Mouse (Mus musculus) limb, embryonic 14.5 days (tissue): ENCODE data around the gene Gm21970. TPM values are rescaled to one million over a fixed set of nuclear protein-coding genes. Genes with fewer than 3 reads are reported as not detected.

Experiments used
- ATAC-seq: fragments of 200-750 bp; cut with Nextera tagmentation; 2 replicates; pipeline ENCODE4 v1.8.0; 2017; ENCODE audit warnings: low read depth, moderate number of reproducible peaks, moderate TSS enrichment; ENCODE audit not compliant: low FRiP score
- DNase-seq: peaks from one replicate; pipeline ENCODE4 v3.0.0-alpha.2; 2015; ENCODE audit warnings: low spot score
- H3K27ac ChIP-seq: fragments of 300-500 bp; sonication (generic); replicated peaks from 2 replicates; pipeline ENCODE4 v1.5.1; 2014; ENCODE audit warnings: low read depth, mild to moderate bottlenecking, low read length, moderate library complexity, mixed read lengths
- H3K27me3 ChIP-seq: fragments of 300-500 bp; sonication (generic); 2 replicates; pipeline ENCODE4 v1.6.1; 2014; ENCODE audit warnings: low read length, mixed read lengths; ENCODE audit not compliant: control insufficient read depth, insufficient read depth
- H3K36me3 ChIP-seq: fragments of 300-500 bp; sonication (generic); 2 replicates; pipeline ENCODE4 v1.6.1; 2014; ENCODE audit warnings: mild to moderate bottlenecking, low read length, moderate library complexity, mixed read lengths; ENCODE audit not compliant: control insufficient read depth, insufficient read depth
- H3K4me1 ChIP-seq: fragments of 300-500 bp; sonication (generic); 2 replicates; pipeline ENCODE4 v1.6.1; 2014; ENCODE audit warnings: antibody characterized with exemption, low read length, mixed read lengths; ENCODE audit not compliant: control insufficient read depth, insufficient read depth
- H3K4me2 ChIP-seq: fragments of 300-500 bp; sonication (generic); replicated peaks from 2 replicates; pipeline ENCODE4 v1.6.1; 2014; ENCODE audit warnings: low read depth, mild to moderate bottlenecking, low read length, moderate library complexity; ENCODE audit not compliant: severe bottlenecking
- H3K4me3 ChIP-seq: fragments of 300-500 bp; sonication (generic); replicated peaks from 2 replicates; pipeline ENCODE4 v1.5.1; 2014; ENCODE audit warnings: low read length
- H3K9ac ChIP-seq: fragments of 300-500 bp; sonication (generic); 2 replicates; pipeline ENCODE4 v1.6.1; 2014; ENCODE audit warnings: mild to moderate bottlenecking, low read depth, low read length, moderate library complexity; ENCODE audit not compliant: severe bottlenecking
- H3K9me3 ChIP-seq: fragments of 300-500 bp; sonication (generic); 2 replicates; pipeline ENCODE4 v1.6.1; 2016; ENCODE audit warnings: low read length; ENCODE audit not compliant: control insufficient read depth
- POLR2A ChIP-seq: fragments of 200-500 bp; IDR thresholded peaks from 2 replicates; pipeline ENCODE4 v1.8.0; 2012; ENCODE audit warnings: inconsistent platforms, mild to moderate bottlenecking, moderate library complexity, borderline replicate concordance; ENCODE audit not compliant: insufficient read depth, insufficient read length; ENCODE audit errors: extremely low read depth
- WGBS: fragments of 180-500 bp; shearing (Covaris S2); extraction: QIAGEN DNeasy Blood & Tissue Kit; methylation state at CpG from one replicate; pipeline ENCODE4 v1.1.7; 2014; 5-methylcytosine and 5-hydroxymethylcytosine counted together
- polyA plus RNA-seq, 2 experiments: library from polyadenylated mRNA; depleted of rRNA in 1 of 2; stranded (reverse) in 1 of 2; unstranded in 1 of 2; fragments of >200 nt; fragmentation: Nextera tagmentation in 1 of 2; extraction: Ambion mirVana in 1 of 2; gene quantifications; 2 replicates each; pipeline versions ENCODE4 v1.2.1 to v1.2.3; 2012 to 2014

Gene Gm21970
- polyA plus RNA-seq, 2 experiments = not detected

GRCm38 (mm10) chr16:91446778-91447511, 55.4 kb downstream of the Gm21970 start:
- Histone ChIP-seq H3K36me3 (no peaks in the 10 kb centered on the region), H3K27me3 (no peaks in the 10 kb centered on the region), H3K9ac (no peak overlapping the region), H3K4me2 (no peak overlapping the region), H3K4me1 (no peaks in the 10 kb centered on the region), H3K27ac (no peak overlapping the region), H3K9me3 (no peaks in the 10 kb centered on the region), H3K4me3 (no peak overlapping the region)
- ATAC-seq = no peak
- DNase-seq = no peak
- TF ChIP-seq POLR2A = no peak
- 76% methylated on average over 8 of the region's 8 CpGs for WGBS

GRCm38 (mm10) chr16:91447512-91447900, 56.0 kb downstream of the Gm21970 start:
- H3K27ac ChIP-seq = no peak overlapping the region
- DNase-seq (no peak), ATAC-seq (no peak)
- no peaks in the 10 kb centered on the region for H3K36me3 ChIP-seq
- H3K4me3 ChIP-seq = no peak overlapping the region
- no peak overlapping the region for H3K4me2 ChIP-seq
- peaks cover 3% of the 10 kb centered on the region for H3K4me1 ChIP-seq
- TF ChIP-seq POLR2A = no peak
- no peaks in the 10 kb centered on the region for H3K27me3 ChIP-seq
- no peaks in the 10 kb centered on the region for H3K9me3 ChIP-seq
- 84% methylated on average over 6 of the region's 6 CpGs for WGBS
- no peak overlapping the region for H3K9ac ChIP-seq

- Histone ChIP-seq H3K9ac (no peak overlapping the region), H3K4me1 (peaks cover 6% of the 10 kb centered on the region), H3K9me3 (no peaks in the 10 kb centered on the region), H3K27me3 (no peaks in the 10 kb centered on the region), H3K36me3 (no peaks in the 10 kb centered on the region), H3K4me3 (no peak overlapping the region), H3K27ac (no peak overlapping the region), H3K4me2 (no peak overlapping the region)
- TF ChIP-seq POLR2A = no peak
- 94% methylated on average over 5 of the region's 5 CpGs for whole genome bisulfite sequencing
- DNase-seq (no peak), ATAC-seq (no peak)
These were observed 56.6 kb downstream of the Gm21970 start for GRCm38 (mm10) chr16:91448088-91448487.

GRCm38 (mm10) chr16:91448895-91449294, 57.4 kb downstream of the Gm21970 start:
- no peak overlapping the region for H3K4me2 ChIP-seq
- no peak overlapping the region for H3K9ac ChIP-seq
- 79% methylated on average over 7 of the region's 7 CpGs for WGBS
- no peak for TF ChIP-seq POLR2A
- H3K27me3 ChIP-seq = no peaks in the 10 kb centered on the region
- no peak for ATAC-seq
- H3K36me3 ChIP-seq = no peaks in the 10 kb centered on the region
- H3K4me3 ChIP-seq = no peak overlapping the region
- no peak for DNase-seq
- peaks cover 6% of the 10 kb centered on the region for H3K4me1 ChIP-seq
- no peaks in the 10 kb centered on the region for H3K9me3 ChIP-seq
- H3K27ac ChIP-seq = no peak overlapping the region

GRCm38 (mm10) chr16:91450137-91451064, 58.9 kb downstream of the Gm21970 start:
- no peak overlapping the region for H3K27ac ChIP-seq
- WGBS = 83% methylated on average over 12 of the region's 12 CpGs
- ATAC-seq = no peak
- peaks cover 6% of the 10 kb centered on the region for H3K4me1 ChIP-seq
- H3K36me3 ChIP-seq = no peaks in the 10 kb centered on the region
- no peak overlapping the region for H3K4me2 ChIP-seq
- TF ChIP-seq POLR2A = no peak
- no peak overlapping the region for H3K9ac ChIP-seq
- no peaks in the 10 kb centered on the region for H3K9me3 ChIP-seq
- DNase-seq = no peak
- no peak overlapping the region for H3K4me3 ChIP-seq
- no peaks in the 10 kb centered on the region for H3K27me3 ChIP-seq
